Mouse (Mus musculus) kidney, embryonic 16.5 days (tissue): ENCODE measurements around the gene Syt1. TPM values are rescaled to one million over a fixed set of nuclear protein-coding genes. Genes with fewer than 3 reads are reported as not detected.

ENCODE experiments used
- ATAC-seq: fragments of 200-750 bp; cut with Nextera tagmentation; 2 replicates; pipeline ENCODE4 v1.8.0; 2017; ENCODE audit warnings: moderate TSS enrichment; ENCODE audit not compliant: low FRiP score, low TSS enrichment
- H3K27ac ChIP-seq: fragments of 300-500 bp; sonication (generic); 2 replicates; pipeline ENCODE4 v1.5.1; 2014; ENCODE audit warnings: low read length
- H3K27me3 ChIP-seq: fragments of 300-500 bp; sonication (generic); 2 replicates; pipeline ENCODE4 v1.6.1; 2014; ENCODE audit warnings: low read length, control low read depth, mixed read lengths; ENCODE audit not compliant: insufficient read depth
- H3K36me3 ChIP-seq: fragments of 300-500 bp; sonication (generic); 2 replicates; pipeline ENCODE4 v1.6.1; 2014; ENCODE audit warnings: low read length, control low read depth, mixed read lengths; ENCODE audit not compliant: insufficient read depth
- H3K4me1 ChIP-seq: fragments of 300-500 bp; sonication (generic); 2 replicates; pipeline ENCODE4 v1.6.1; 2014; ENCODE audit warnings: low read length, control low read depth, mixed read lengths; ENCODE audit not compliant: insufficient read depth
- H3K4me2 ChIP-seq: fragments of 300-500 bp; sonication (generic); replicated peaks from 2 replicates; pipeline ENCODE4 v1.6.1; 2014; ENCODE audit warnings: low read depth, low read length
- H3K4me3 ChIP-seq: fragments of 300-500 bp; sonication (generic); 2 replicates; pipeline ENCODE4 v1.5.1; 2014; ENCODE audit warnings: mild to moderate bottlenecking, low read length
- H3K9ac ChIP-seq: fragments of 300-500 bp; sonication (generic); replicated peaks from 2 replicates; pipeline ENCODE4 v1.6.1; 2014; ENCODE audit warnings: low read length
- H3K9me3 ChIP-seq: fragments of 300-500 bp; sonication (generic); 2 replicates; pipeline ENCODE4 v1.6.1; 2016; ENCODE audit warnings: low read length, control low read depth
- WGBS: fragments of 180-500 bp; shearing (Covaris S2); extraction: QIAGEN DNeasy Blood & Tissue Kit; methylation state at CpG from one replicate; pipeline ENCODE4 v1.1.7; 2014; 5-methylcytosine and 5-hydroxymethylcytosine counted together
- polyA plus RNA-seq: library from polyadenylated mRNA; unstranded; fragments of >200 nt; fragmentation: Nextera tagmentation; extraction: Ambion mirVana; gene quantifications from 2 replicates; pipeline ENCODE4 v1.2.1, GENCODE M21; 2015

The Syt1 gene
- polyA plus RNA-seq, 1 experiment from 2014 or later = 1.2 TPM

DNA sequence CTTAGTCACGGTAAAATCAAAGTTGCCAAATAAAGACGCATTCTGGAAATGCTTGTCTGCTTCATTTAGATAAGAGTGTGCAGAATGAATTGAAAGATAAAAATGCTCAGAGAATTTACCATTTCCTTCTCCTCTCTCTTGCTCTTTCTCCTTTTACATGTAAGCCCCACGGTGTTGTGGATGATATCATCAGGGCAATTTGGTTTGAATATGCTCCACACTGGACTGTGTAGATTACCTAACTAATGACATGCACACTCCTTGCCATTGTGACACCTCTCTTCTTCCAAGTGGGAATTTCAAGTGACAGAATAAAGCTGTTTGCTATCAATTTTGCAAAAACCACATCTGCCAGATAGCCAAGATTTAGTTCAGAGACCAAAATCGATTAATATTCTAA, 324.1 kb downstream of the Syt1 start:
- Histone ChIP-seq H3K4me1 (no peaks in the 10 kb centered on the region), H3K4me2 (no peak overlapping the region), H3K27ac (no peak overlapping the region), H3K4me3 (no peak overlapping the region), H3K9ac (no peak overlapping the region), H3K9me3 (no peaks in the 10 kb centered on the region), H3K36me3 (no peaks in the 10 kb centered on the region), H3K27me3 (no peaks in the 10 kb centered on the region)
- no peak for ATAC-seq
- 73% methylated on average over 4 of the region's 4 CpGs for WGBS

DNA sequence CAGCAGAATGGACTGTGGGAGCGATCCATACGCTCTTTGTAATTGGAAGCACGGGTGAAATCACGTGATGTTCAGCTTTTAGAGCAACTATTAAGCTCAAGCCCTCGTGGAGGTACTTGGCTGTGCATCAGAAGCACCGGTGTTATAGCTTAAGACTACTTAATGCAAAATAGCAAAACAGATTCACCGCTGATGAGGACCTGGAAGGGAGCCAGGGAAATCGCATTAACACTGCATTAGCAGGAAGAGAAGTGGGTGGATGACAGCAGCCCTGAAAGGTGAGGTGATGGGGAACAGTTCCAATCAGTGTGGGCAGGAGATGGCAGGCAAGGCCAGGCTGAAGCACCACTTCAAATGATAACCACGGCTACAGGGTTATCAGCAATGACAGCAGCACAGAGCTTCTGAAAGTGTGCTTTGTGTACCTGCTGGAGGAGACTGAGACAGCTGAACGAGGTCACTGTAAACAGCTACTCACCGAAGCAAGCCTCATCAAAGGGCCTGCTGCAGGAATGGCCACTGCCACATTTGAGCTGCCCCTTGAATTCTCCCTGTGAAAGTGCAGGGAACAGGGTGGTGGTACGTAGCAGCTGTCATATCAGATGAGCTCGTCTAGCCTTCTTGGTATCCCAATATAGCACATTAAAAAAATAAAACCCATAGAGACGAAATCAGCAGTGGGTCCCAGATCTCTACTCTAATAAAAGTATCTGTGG, 330.9 kb downstream of the Syt1 start:
- Histone ChIP-seq H3K4me3 (no peak overlapping the region), H3K27ac (no peak overlapping the region), H3K4me2 (no peak overlapping the region), H3K9ac (no peak overlapping the region), H3K27me3 (no peaks in the 10 kb centered on the region), H3K4me1 (no peaks in the 10 kb centered on the region), H3K36me3 (no peaks in the 10 kb centered on the region), H3K9me3 (no peaks in the 10 kb centered on the region)
- no peak for ATAC-seq
- 73% methylated on average over 14 of the region's 14 CpGs for WGBS

DNA sequence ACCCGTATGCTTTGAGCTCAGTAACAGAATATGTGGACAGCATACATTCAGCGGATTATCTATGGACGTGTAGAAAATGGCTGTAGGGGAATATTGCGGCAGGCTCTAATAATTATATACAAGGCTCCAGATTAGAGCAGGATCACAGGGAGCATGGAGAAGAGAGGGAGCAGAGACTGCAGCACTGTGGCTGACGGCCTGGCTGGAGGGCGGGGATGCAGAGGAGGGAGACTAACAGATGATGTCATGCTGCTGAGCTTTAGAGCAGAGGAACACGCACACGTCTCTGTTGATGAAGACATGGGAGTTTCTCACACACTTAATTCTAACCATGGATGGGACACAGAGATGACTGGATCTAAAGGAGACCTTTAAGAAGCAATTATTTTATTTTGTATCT, 333.7 kb downstream of the Syt1 start:
- H3K27ac ChIP-seq = no peak overlapping the region
- no peak overlapping the region for H3K4me2 ChIP-seq
- no peak for ATAC-seq
- no peaks in the 10 kb centered on the region for H3K27me3 ChIP-seq
- no peak overlapping the region for H3K9ac ChIP-seq
- H3K4me3 ChIP-seq = no peak overlapping the region
- no peaks in the 10 kb centered on the region for H3K4me1 ChIP-seq
- H3K36me3 ChIP-seq = no peaks in the 10 kb centered on the region
- no peaks in the 10 kb centered on the region for H3K9me3 ChIP-seq
- WGBS = 80% methylated on average over 8 of the region's 8 CpGs

DNA sequence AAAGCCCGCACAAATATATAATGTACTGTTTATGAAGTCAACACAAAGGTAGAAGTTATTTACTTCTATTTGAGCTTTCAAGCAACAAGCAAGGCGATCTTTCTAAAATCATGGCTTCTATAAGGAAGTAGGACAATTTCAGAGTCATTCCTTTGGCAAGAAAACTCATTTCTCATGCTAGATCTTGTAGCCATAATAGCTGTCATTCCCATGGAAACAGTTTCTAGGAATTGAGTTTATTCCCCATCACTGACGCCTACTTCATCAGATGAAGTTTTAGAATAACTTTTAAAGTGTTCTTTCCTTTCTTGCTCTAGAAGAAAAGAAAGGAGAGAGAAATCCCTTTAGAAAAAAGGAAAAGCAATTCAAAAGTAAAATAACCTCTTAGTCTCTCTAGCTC, 341.8 kb downstream of the Syt1 start:
- H3K27ac ChIP-seq = no peak overlapping the region

DNA sequence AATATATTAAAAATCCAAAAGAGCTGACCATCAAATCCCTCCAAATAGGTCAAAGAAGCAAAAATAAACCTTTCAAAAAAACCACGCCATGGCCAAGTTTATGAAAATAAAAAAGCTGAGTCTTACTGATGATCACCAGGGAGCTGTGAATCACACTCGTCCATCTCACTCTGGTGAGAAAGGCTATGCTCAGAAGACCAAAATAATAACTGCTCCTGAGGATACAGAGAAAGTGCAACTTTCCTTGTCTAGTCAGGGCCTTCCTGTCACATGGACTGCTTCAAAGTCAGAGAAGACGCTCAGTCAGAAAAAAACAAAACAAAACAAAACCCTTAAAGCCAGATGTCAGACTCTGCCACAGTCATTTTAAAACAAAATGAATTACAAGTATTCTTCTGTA, 350.5 kb downstream of the Syt1 start:
- Histone ChIP-seq H3K4me3 (no peak overlapping the region), H3K27me3 (no peaks in the 10 kb centered on the region), H3K27ac (no peak overlapping the region), H3K9ac (no peak overlapping the region), H3K4me2 (no peak overlapping the region), H3K36me3 (no peaks in the 10 kb centered on the region), H3K4me1 (no peaks in the 10 kb centered on the region), H3K9me3 (no peaks in the 10 kb centered on the region)
- 55% methylated on average over 3 of the region's 3 CpGs for WGBS
- ATAC-seq = no peak

More for the DNA sequence above, 341.8 kb downstream of the Syt1 start:
- no peak overlapping the region for H3K4me3 ChIP-seq
- no peak overlapping the region for H3K4me2 ChIP-seq
- 87% methylated on average over 3 of the region's 3 CpGs for WGBS
- no peaks in the 10 kb centered on the region for H3K9me3 ChIP-seq
- no peak overlapping the region for H3K9ac ChIP-seq
- H3K27me3 ChIP-seq = no peaks in the 10 kb centered on the region
- H3K36me3 ChIP-seq = no peaks in the 10 kb centered on the region
- no peak for ATAC-seq
- no peaks in the 10 kb centered on the region for H3K4me1 ChIP-seq

DNA sequence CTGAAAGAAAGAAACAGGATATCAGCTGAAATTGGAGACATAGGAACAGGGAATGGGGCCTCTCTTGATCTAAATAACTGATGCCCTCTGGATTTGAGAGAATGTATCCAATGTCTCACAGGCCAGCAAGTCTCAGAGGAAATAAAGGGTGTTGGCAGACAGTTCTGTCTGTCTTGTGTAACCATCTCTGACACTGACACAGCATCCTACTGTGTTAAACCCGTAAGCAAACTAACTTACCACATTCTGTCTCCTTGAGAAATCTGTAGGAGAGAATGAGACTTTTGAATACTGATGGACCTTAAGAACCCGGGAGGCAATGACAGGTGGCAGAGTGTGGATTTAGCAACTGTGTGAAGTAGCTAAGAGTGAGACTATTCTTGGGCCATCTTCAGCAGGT, 352.5 kb downstream of the Syt1 start:
- 67% methylated on average over 2 of the region's 2 CpGs for WGBS
- H3K27me3 ChIP-seq = no peaks in the 10 kb centered on the region
- no peak overlapping the region for H3K27ac ChIP-seq
- no peaks in the 10 kb centered on the region for H3K36me3 ChIP-seq
- no peak overlapping the region for H3K4me3 ChIP-seq
- no peak overlapping the region for H3K9ac ChIP-seq
- no peak for ATAC-seq
- no peaks in the 10 kb centered on the region for H3K4me1 ChIP-seq
- H3K9me3 ChIP-seq = no peaks in the 10 kb centered on the region
- H3K4me2 ChIP-seq = no peak overlapping the region

DNA sequence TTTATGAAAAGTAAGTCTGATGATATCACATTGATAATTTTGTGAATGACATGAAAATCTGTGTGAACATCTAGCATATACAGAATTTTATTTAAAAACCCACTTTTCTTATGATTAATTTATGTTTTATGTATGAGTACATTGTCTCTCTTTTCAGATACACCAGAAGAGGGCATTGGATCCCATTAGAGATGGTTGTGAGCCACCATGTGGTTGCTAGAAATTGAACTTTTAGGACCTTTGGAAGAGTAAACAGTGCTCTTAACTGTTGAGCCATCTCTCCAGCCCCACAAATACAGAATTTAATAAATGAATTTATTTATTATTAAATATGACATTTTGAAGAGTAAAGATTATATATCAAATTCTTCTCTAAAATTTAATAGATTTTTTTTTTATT, 353.1 kb downstream of the Syt1 start:
- no peaks in the 10 kb centered on the region for H3K4me1 ChIP-seq
- H3K27me3 ChIP-seq = no peaks in the 10 kb centered on the region
- H3K4me2 ChIP-seq = no peak overlapping the region
- no peak overlapping the region for H3K4me3 ChIP-seq
- H3K9me3 ChIP-seq = no peaks in the 10 kb centered on the region
- ATAC-seq = no peak
- no peaks in the 10 kb centered on the region for H3K36me3 ChIP-seq
- no peak overlapping the region for H3K9ac ChIP-seq
- no peak overlapping the region for H3K27ac ChIP-seq

DNA sequence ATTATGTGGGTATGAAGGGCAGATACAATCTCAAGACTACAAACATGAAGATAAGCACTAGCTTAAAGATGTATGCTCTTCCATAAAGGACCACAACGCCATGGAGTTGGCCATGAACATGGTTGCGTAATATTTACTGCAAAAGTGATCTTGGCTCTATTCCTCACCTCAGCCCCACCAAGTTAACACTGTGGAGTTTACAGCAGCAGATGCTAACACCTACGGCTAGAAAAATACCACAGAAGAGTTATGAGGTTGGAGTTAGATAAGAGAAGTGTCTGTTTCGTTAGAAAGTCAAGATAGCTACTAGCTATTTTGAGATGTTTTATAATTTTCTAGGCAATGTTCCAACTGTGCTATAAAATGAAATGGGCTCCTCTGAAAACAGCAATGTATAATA, 353.9 kb downstream of the Syt1 start:
- Histone ChIP-seq H3K4me3 (no peak overlapping the region), H3K36me3 (no peaks in the 10 kb centered on the region), H3K27ac (no peak overlapping the region), H3K4me2 (no peak overlapping the region), H3K9ac (no peak overlapping the region), H3K9me3 (no peaks in the 10 kb centered on the region), H3K4me1 (no peaks in the 10 kb centered on the region), H3K27me3 (no peaks in the 10 kb centered on the region)
- ATAC-seq = no peak
- 74% methylated on average over 4 of the region's 4 CpGs for WGBS

DNA sequence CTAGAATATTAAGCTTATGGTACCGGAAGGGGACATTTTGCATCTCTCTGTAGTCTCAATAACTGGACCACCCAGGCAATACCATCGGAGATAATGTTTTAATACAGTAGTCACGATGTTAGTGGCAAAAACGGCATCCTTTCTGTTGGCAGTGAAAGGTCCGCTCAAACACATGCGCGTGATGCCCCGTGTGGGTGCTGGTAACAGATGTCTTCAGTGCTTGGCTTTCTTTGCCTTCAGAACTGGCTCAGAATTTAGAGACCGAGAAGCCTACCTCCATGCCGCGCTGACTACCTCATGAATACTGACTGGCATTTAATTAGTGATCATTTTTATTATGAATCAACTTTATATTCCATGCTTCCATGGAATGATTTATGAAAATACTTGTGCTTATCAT, 355.7 kb downstream of the Syt1 start:
- Histone ChIP-seq H3K9ac (no peak overlapping the region), H3K4me1 (no peaks in the 10 kb centered on the region), H3K9me3 (no peaks in the 10 kb centered on the region), H3K27me3 (no peaks in the 10 kb centered on the region), H3K27ac (no peak overlapping the region), H3K4me3 (no peak overlapping the region), H3K36me3 (no peaks in the 10 kb centered on the region), H3K4me2 (no peak overlapping the region)
- 95% methylated on average over 11 of the region's 11 CpGs for WGBS
- ATAC-seq = no peak

DNA sequence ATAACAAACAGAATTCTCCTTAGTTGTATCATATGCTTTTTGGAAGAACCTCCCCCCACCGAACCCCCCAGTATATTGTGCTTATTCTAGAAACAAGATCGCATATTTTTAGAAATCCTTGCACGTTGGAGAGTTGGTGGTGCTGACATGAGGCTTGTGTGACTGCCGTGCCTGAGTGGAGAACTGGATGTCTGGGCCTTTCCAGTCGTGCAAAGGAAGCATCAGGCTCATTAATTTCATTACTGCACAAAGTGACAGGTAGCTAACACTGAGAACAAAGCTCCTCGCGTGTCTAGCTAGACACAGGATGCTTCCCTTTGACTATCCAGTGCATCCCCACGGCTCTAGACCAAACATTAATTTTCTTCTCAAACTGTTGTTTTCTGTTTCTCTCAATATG, 358.0 kb downstream of the Syt1 start:
- H3K4me2 ChIP-seq = no peak overlapping the region
- H3K27me3 ChIP-seq = no peaks in the 10 kb centered on the region
- ATAC-seq = peak; percentile 84; the same call in 1 of the 2 replicates
- WGBS = 21% methylated on average over 8 of the region's 8 CpGs
- no peak overlapping the region for H3K9ac ChIP-seq
- no peak overlapping the region for H3K27ac ChIP-seq
- no peaks in the 10 kb centered on the region for H3K4me1 ChIP-seq
- no peaks in the 10 kb centered on the region for H3K9me3 ChIP-seq
- H3K4me3 ChIP-seq = no peak overlapping the region
- H3K36me3 ChIP-seq = no peaks in the 10 kb centered on the region
